Mouse (Mus musculus): Measurements from ENCODE around the gene Cnot1.

DNA sequence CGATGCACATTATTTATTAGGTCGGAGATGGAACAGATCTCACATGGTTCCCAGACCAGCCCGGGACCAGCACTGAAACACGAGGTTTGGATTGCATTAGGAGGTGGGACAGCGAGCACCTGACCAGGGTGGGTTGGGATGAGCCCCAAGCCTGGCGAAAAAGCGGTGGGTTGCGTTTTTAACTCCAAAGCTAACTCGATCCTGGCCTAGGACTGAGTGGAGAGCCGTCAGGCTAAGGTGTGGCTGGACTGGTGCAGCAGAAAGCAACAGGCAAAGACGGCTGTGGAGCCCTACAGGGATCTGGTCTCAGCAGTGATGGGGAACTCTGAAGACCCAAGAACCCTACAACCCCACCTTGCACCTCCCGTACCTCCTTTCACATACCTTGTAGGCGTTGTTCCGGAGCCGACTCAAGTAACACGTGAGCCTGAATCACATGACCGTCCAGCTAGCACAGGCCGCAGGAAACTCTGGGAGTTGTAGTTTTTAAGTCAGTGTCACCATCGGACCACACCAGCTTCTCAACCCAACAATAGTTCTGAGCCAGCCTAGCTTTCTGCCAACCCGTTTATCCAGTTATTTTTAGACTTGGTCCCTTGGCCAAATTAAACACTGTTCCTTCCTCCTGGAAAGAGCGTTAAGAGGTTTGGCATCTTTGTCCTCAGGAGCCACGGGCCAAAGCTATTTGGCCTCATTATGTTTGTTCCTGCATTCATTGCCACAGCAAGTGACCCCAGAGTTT lies 46.0 kb upstream of the Cnot1 start, which contains the start of gene Slc38a7:
- peak; percentile 67 for TF ChIP-seq POLR2A (IDR thresholded peaks at IDR 0.05; ENCODE audit: low read depth, low read length)
- no peak for TF ChIP-seq CTCF (conservative IDR thresholded peaks at IDR 0.05 in 1 of 2, IDR thresholded peaks at IDR 0.05 in 1 of 2; ENCODE audit: low read depth in 2 of 2, low read length in 2 of 2)
- peak; percentile 43; the same call in 1 of the 2 replicates for TF ChIP-seq POLR2AphosphoS2 (IDR thresholded peaks at IDR 0.05; ENCODE audit: low read depth, low read length)
- TF ChIP-seq MAFK (IDR thresholded peaks at IDR 0.05; ENCODE audit: insufficient replicate concordance, low read length), result peak; percentile 48; the same call in 1 of the 2 replicates
- TF ChIP-seq EP300 (IDR thresholded peaks at IDR 0.05; ENCODE audit: low read length), result no peak
- no peak for TF ChIP-seq E2F4 (IDR thresholded peaks at IDR 0.05; ENCODE audit: insufficient replicate concordance, low read depth, low read length)
- TF ChIP-seq MYC (IDR thresholded peaks at IDR 0.05; ENCODE audit: low read depth, low read length), result peak; percentile 94
- TF ChIP-seq TCF12 (IDR thresholded peaks at IDR 0.05; ENCODE audit: low read depth, low read length), result peak; percentile 76
- 0 out of 2 replicates have a peak, but pooled peaks have one; percentile 11 for TF ChIP-seq ZMIZ1 (IDR thresholded peaks at IDR 0.05; ENCODE audit: low read depth, low read length)
